Mouse (Mus musculus): ENCODE data around the gene Timeless.

GRCm38 (mm10) chr10:128253677-128254255, 21.9 kb downstream of the Timeless start, which contains the start of gene Apon:
- TF ChIP-seq CTCF (IDR thresholded peaks at IDR 0.05; ENCODE audit: low read depth, low read length): no peak
- TF ChIP-seq POLR2A (IDR thresholded peaks at IDR 0.05; ENCODE audit: borderline replicate concordance, low read depth, low read length): no peak

Data from bone marrow macrophage, adult 2 months (primary cell).